Mouse (Mus musculus) megakaryocyte progenitor cell, adult 5-6 weeks (primary cell): ENCODE measurements around the gene Lpar2. TPM values are rescaled to one million over a fixed set of nuclear protein-coding genes. Genes with fewer than 3 reads are reported as not detected.

ENCODE experiments used
- ATAC-seq: replicated peaks from 2 replicates; pipeline ENCODE4 v1.8.0; 2016; ENCODE audit warnings: mild to moderate bottlenecking, moderate TSS enrichment, inconsistent platforms; ENCODE audit not compliant: poor library complexity
- total RNA-seq, 2 experiments: library from RNA; stranded (forward) in 1 of 2; stranded (reverse) in 1 of 2; fragments of 157-497, 149-512 nt in 1 of 2; fragments of 200-1000 nt in 1 of 2; gene quantifications; 2 replicates each; pipeline versions ENCODE4 v1.2.3 to v1.2.4; 2015 to 2017

The Lpar2 gene
- total RNA-seq (2015), result 6.8 and 8.5 TPM in 2 replicates
- 1.3 and 1.6 TPM in 2 replicates for total RNA-seq (2017)

DNA sequence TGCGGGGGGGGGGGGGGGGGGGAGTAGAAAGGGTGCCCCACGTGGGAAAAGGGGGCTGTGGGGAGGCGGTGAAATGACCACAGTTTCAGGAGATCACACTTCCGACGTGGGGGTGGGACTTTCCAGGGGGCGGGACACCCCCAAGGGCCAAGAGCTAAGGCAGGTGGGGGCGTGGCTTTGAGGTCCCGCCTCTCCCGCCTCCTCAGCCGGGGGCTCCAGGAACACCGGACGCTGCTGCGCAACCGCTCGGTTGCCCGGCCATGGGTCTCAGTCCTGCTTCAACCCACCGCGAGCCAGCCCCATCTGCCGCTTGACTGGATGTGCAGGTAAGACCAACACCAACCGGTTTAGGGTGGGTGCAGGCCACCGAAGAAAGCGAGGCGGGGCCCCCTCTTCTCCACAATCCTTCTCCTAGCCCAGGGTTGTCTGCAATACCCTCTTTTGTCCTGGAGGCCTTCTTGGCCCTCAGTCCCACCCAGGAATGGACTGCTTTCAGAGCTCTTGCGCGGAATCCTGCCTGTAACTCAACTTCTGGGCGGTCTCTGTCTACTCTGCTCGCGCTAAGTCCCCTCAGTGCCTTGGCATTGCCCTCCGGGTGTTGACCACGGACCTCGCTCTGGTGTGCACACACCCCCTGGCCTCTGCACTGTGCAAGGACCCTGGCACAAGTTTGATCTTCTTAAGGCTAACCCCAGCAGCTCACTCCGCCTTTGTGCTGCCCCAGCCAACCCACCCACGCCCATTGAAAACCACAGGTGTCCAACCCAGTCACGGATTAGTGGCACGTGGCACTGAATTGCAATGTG, at the start of gene Lpar2:
Gene Lpar2 (plus strand): TSS at position 44 of the 806 bp plus-strand sequence.
- ATAC-seq, result peak; percentile 71

DNA sequence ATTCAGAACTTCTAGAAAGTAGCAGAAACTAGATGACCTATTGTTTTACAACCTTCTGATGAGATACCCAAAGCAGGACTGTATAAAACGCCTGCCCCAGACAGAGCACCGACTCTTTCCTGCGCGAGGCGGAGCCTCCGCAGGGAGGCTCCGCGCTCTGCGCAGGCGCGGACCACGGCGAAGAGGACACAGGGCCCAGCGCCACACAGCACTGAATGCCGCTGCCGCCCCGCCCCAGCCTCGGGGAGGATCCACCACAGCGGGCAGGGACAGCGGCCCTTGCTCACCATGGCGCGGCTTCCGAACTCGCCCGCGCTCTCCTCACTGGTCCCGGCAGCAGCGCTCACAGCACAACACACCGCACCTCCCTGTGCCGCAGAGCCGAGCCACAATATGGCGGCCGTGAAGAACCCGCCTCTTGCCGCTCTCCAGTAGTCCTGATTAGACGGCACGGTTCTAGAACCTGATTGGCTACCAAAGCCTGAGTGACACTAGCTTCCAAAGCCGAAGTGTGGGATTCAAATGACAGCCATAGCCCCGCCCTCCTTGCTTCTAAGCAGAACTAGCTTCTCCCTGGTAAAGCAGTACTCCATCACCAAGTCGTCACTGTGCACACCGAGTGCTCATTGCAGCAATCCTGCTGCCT, 47.6 kb upstream of the Lpar2 start, which contains the start of gene Gm20422:
Gene Gm20422 (minus strand): TSS at position 384 of the 646 bp plus-strand sequence.
- peak; percentile 98 for ATAC-seq

DNA sequence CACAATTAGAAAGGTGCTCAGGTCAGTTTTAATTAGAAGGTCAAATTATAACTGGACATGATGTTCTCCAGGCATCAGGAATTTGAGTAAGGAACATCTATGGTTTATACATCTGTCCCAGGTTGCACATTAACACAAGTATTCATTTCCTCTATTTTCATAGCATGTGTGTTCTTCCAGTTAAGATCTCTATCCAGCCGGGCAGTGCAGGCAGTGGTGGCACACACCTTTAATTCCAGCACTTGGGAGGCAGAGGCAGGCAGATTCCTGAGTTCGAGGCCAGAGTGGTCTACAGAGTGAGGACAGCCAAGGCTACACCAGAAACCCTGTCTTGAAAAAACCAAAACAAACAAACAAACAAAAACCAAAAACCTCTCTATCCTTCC, 47.1 kb upstream of the Lpar2 start:
- peak; percentile 38 for ATAC-seq

DNA sequence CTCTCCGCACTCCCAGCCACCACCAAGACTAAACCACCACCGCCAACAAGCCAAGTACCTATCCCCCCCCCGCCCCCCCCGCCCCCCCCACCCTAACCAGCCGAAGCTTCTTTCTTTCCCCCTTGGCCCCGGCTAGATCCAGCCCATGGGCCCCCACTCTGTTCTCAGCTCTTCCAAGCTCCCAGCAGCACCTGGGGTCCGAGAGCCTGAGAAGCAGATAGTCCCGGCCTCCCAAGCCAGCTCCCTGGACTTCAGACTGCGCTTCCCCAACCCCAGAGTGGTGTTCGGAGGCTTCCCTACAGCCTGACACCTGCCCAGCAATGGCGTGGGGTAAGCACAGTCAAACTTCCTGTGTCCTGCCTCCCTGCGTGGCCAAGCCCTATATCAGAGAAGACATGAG, 45.1 kb upstream of the Lpar2 start:
- ATAC-seq, result no peak

DNA sequence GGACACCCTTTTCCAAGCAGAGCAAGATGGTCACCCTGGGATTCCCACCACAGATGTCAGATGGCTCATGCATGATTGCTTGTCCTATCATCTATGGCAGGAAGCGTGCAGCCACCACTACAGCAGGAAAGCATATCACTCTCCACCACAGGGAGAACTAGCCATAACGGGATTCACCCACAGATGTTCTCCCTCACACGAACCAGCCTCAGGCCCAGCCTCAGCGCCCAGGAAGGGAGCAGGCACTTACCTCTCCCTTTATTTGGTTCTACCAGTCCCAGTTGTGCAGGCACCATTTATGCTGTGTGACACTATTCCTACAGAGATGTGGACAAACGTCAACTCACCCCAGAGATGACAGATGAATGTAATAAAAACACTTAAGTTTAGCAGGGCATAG, 33.1 kb upstream of the Lpar2 start:
- peak; percentile 38 for ATAC-seq

DNA sequence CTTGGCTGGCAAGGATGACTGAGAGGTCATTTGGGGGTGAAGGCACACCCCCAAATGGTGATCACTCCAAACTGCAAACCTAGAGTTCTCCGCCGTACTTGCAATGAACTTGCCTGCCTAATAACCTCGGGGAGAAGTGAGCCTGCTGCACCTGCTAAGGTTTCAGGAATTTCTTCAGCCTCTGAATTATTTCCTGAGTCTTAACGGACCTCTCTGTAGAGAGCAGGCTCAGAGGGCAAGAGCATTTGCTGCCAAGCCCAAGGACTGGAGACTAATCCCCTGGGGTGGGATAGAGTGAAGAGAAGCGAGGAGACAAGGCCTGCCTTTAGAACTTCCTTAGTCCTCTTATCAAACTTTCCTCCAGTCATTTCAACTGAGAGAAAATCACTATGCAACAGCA, 32.5 kb upstream of the Lpar2 start:
- ATAC-seq, result no peak

DNA sequence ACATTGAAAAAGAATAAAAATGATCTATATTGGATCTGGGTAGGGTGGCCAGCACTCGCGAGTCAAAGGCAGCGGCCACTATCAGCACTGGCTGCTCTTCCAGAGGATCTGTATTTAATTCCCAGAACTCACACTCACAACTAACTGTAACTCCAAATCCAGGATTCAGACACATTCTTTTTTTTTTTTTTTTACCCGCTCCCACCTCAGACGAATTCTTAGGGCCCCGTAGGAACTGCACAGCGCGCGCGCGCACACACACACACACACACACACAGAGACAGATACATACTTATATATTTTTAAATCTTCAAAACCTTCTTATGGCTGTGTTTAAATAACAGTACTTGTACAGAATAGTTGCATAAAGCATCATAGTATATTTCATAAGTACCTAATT, 31.9 kb upstream of the Lpar2 start:
- no peak for ATAC-seq

DNA sequence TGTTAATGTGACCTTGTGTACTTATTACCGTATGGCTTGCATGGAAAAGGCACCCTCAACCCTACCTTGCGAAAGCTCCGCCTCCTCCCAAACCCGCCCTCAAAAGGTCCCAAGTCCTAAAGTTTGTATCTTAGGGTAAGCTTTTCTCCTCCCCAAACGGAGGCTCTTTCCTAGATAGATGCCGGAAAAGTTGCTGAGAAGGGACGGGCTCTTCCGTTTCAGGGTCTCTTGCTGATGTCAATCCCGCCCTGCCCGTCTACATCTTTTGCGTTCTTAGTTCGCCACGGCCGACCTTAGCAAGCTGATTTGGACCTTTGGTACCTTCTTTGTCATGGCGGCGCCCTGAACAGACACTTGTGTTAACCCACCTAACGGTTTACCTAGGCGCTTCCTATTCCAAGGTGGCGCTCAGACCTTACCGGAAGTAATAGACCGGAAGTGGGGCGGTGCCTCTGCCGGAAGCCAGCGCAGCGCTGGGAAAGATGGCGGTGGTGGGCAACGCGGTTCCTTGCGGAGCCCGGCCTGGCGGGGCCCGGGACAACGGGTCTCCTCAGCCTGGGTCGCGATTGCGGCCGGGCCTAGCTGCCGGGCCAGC, 31.4 kb upstream of the Lpar2 start, which contains the start of the genes Atp13a1 and Zfp866:
Gene Atp13a1 (plus strand): TSS at position 391 of the 595 bp plus-strand sequence.
Gene Zfp866 (minus strand): TSS at position 406 of the 595 bp plus-strand sequence.
- ATAC-seq, result peak; percentile 88

DNA sequence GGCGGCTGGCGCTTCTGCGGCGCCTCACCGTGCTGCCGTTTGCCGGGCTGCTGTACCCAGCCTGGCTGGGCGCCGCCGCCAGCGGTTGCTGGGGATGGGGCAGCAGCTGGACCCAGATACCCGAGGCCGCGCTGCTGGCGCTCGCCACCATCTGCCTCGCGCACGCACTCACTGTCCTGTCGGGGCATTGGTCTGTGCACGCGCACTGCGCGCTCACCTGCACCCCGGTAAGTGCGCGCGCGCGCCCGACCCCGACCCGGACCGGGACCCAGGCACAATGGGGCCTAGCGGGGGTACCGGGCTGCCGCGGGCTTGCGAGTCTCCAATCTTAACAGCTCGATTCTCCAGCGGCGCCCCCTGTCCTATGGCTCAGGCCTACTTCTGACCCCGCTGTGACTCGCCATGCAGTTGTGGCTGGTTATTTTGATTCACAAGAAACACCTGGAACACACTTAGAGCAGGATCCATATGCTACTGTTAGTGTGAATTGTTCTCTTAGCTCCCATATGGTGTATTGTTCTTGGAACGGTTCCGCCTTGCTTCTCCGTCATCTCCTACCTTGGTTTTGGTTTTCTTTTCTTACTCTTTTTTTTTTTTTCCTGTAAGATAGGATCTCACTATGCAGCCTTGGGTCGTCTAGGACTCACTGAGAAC, 30.7 kb upstream of the Lpar2 start:
- ATAC-seq, result peak; percentile 28

DNA sequence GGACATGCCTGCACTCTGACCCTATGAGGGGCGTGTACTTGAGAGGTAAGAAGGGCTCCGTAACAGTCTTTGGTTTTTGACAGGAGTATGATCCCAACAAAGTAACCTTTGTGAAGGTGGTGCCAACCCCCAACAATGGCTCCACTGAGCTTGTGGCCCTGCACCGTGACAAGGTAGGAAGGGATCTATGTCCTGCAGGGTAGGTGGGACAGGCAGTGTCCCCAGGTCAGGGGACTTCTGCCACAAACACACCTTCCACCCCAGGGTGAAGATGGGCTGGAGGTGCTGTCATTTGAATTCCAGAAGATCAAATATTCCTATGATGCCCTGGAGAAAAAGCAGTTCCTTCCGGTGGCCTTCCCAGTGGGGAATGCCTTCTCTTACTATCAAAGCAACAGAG, 28.6 kb upstream of the Lpar2 start:
- no peak for ATAC-seq

DNA sequence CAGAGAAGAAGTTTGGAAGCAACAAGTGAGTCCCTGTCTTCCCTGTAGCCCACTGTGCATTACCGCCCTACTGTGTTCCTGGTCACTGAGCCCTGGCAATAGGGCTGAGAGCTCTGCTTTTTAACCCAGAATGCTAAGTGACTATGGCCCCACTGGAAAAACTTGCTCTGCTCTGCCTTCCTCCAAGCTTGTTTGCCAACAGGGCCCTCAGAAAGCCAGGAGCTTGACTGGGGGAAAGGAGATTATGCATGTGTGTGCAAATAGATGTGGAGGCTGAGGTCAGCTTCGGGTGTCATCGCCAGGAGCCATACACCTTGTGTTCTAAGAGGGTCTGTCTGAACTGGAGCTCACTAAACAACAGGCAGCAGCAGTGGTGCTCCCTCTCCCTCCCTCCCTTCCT, 28.1 kb upstream of the Lpar2 start:
- ATAC-seq, result no peak

DNA sequence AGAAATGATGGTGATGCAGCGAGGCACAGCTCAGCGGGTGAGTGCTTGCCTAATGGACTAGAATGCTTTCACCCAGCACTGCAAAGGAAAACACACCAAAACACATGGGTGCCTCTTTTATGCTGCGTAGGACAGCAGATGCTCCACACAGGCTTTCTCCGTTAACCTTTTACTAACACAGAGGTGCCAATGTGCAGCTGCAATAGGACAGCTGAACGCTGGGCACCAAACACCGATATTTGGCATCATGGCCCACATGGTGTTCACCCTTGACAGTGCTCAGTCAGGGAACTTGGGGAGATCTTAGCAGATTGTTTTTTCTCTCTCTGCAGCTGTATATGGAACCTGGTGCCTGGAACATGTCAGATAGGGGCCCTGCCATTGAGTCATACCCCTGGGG, 27.3 kb upstream of the Lpar2 start:
- no peak for ATAC-seq

DNA sequence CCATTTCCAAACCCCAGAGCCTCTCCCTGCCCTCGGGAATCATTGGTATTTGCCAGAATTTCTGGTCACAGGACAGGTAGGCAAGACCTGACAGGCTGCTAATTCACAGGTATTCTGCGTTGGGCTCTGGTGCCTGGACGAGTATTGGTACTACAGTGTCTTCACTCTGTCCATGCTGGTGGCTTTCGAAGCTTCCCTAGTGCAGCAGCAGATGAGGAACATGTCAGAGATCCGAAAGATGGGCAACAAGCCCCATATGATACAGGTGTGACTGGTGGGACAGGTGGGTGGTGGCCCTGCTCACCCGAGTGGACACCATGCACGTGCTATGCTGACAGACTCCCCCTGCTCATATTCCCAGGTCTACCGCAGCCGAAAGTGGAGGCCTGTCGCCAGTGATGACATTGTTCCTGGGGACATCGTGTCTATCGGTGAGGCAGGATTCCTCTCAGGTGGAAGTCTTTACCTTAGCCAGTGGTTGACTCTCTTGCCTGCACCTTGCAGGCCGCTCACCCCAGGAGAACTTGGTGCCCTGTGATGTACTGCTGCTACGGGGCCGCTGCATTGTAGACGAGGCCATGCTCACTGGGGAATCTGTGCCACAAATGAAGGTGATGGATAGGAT, 25.4 kb upstream of the Lpar2 start:
- no peak for ATAC-seq

DNA sequence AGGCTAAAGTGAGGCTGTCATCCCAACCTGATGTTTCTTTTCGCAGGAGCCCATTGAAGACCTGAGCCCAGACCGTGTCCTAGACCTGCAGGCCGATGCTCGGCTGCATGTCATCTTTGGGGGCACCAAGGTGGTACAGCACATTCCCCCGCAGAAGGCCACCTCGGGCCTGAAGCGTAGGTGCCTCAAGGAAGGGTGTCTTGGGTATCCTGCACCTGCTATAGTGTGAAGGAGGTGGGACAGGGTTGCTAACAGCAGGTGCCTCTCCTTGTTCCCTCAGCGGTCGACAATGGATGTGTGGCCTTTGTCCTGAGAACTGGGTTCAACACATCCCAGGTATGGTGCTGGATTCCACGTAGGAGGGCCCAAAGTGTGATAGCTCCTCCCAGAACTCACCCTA, 24.6 kb upstream of the Lpar2 start:
- no peak for ATAC-seq

DNA sequence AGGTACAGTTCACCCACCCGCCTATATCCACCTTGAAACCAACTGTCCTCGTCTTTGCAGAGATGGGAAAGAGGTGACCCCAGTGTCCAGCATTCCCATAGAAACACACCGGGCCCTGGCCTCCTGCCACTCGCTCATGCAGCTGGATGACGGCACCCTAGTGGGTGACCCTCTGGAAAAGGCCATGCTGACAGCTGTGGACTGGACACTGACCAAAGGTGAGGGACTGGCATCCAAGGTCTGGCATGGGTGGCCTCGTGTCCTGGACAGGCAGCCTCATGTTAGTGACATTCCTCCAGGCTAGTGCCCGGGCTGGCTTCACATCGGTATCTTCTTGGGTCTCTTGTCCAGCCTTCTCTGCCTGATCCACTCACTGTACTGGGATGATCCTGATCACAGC, 23.0 kb upstream of the Lpar2 start:
- ATAC-seq, result no peak

DNA sequence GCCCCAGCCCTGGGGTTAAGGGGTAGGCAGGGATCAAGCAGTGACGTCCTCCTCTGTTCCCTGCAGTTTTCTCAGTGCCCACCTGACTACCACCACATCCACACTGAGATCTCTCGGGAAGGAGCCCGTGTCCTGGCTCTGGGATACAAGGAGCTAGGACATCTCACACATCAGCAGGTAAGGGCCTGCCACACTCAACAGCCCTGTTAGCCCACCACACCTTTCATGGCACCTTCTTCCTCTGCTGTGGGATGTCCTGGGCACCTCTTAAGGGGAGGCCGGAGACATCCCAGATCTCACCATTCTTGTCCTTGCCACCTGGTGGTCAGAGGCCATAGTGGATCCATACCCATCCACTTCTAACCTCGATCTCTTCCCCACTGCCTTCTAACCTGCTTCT, 22.3 kb upstream of the Lpar2 start:
- ATAC-seq, result peak; percentile 19; the same call in 1 of the 2 replicates

DNA sequence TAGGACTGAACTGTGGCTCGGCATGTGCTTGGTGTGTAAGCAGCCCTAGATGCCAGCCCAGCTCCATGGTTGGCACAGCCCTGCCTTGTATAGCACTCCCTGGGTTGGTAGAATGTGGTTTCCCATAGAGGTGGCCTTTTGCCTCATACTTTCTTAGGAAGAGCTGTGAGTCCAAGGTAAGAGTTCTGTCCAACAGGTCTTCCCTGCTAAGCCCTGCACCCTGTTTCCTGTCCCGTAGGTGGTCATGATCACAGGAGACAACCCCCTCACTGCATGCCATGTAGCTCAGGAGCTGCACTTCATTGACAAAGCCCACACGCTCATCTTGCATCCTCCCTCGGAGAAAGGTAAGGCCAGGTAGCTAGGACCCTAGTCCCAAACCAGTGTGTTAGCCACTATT, 20.4 kb upstream of the Lpar2 start:
- no peak for ATAC-seq

DNA sequence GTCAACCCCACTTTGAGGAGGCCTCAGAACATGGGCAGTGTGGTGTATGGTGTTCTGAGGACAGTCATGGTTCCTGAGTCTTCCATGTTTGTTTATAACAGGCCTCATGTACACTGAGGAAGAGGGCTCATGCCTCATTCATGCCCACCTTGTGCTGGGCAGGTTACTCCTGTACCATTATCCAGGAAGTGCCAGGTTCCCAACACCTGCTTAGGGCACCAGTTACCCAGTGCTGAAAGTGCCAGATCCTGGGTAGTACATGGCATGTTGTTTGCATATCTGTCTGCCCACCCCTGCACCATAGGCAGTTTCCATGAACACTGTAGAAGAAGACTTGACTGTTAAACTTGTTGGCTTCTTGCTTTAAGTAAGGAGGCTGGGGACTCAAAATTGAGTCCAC, 20.0 kb upstream of the Lpar2 start:
- no peak for ATAC-seq

DNA sequence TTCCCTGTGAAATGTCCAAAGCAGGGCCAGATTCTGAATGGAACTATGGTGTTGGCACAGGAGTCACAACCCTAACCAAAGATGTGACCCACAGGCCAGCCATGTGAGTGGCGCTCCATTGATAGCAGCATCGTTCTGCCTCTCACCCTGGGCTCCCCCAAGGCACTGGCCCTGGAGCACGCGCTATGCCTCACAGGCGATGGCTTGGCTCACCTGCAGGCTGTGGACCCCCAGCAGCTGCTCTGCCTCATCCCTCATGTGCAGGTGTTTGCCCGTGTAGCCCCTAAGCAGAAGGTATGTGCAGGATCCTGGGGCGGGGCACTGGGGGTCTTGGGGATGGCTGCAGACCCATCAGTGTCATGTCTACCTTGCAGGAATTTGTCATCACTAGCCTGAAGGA, 18.9 kb upstream of the Lpar2 start:
- ATAC-seq, result no peak

DNA sequence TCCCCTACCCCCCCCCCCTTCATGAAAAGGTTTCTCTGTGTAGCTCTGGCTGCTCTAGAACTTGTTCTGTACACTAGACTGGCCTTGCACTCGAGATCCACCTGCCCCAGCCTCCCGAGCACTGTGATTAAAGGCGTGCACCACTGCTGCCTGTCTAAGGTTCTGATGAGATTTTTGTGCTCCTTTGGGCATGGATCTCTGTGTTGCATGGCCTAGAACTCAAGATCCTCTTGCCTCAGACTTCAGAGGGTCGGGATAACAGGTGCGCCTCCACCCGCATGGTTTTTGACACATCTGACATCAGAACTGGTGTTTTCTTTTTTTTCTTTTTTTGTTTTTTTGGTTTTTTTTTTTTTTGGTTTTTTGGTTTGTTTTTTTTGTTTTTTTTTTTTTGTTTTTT, 17.7 kb upstream of the Lpar2 start:
- no peak for ATAC-seq

DNA sequence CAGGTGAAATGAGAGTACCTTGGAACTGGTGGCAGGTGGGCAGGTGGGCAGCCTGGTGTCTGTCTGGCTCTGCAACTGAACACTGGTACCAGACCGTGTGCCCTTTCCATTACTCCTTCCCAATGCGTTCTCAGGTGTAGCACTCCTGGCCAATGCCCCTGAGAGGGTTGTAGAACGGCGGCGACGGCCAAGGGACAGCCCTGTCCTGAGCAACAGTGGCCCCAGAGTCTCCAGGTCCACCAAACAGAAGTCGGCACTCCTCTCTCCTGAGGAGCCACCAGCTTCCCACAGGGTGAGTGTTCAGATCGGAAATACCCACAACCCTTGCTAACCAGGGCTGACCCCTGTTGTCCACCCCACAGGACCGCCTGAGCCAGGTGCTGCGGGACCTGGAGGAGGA, 17.1 kb upstream of the Lpar2 start:
- ATAC-seq, result no peak
